Mouse (Mus musculus) left cerebral cortex, postnatal 10 days (tissue): ENCODE measurements around the gene Phrf1. TPM values are rescaled to one million over a fixed set of nuclear protein-coding genes. Genes with fewer than 3 reads are reported as not detected.
A peak's percentile ranks its signal among the peaks of the same experiment; 100 is the strongest.

ENCODE experiments used
- DNase-seq, 2 experiments: peaks; one replicate each; pipeline ENCODE4 v3.0.0; 2021 to 2022; ENCODE audit warnings: low spot score in 2 of 2, mixed read lengths in 1 of 2; ENCODE audit errors: extremely low spot score in 1 of 2
- intact Hi-C: fragments of 180-260 bp; cut with DNase I; formaldehyde crosslinking; loops from one replicate; pipeline ENCODE4 v1.15.1; 2025
- total RNA-seq, 2 experiments: library from RNA; stranded (reverse); gene quantifications; 2 replicates each; pipeline ENCODE4 v1.2.3; 2021

The Phrf1 gene
- total RNA-seq, 2 experiments from 2014 or later = 63.6 to 69.6 TPM

DNA sequence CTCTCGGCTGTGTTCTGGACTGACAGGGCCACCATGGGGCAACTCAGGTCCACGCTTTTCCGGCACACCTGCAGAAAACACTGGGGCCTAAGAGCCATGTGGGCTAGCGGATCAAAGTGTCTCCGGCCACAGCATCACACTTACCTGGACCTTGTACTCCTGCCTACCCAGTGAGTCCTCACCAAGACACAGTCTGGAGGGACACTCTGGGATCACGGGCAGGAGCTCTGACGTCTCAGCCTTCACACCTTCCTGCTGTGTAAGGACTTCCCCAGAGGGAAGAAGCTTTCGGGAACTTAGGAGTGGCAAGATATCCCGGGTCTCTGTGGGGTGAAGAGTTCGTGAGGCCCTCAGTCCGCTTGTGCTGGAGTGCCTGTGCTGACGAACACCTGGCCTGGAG lies 18.4 kb upstream of the Phrf1 start:
- no peak for DNase-seq
- intact Hi-C loops = no loop called here

DNA sequence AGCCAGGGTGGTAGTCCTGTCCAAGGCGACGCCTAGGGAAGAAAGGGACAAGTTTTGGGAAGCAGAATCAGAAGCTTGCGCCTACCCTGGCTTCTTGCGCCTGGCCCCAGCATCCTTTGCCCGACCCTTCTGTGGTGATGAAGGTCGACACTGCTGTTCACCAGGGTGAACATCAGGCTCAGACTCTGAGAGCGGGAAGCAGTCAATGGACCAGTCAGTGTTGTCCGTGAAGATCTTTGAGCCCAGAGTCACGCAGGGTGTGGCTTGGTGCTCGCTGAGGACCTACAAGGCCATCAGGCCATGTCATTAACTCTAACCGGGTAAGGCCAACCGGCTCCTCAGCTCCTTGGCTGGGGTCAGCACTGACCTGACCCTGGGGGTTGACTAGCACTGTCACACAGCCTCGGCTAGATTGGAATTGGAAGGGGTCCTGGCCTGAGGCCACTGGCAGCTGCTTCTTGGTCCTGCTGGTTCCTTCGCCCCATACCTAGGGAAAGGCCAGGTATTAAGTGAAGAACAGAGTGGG lies 17.9 kb upstream of the Phrf1 start:
- no peak for DNase-seq
- intact Hi-C loops = no loop called here

DNA sequence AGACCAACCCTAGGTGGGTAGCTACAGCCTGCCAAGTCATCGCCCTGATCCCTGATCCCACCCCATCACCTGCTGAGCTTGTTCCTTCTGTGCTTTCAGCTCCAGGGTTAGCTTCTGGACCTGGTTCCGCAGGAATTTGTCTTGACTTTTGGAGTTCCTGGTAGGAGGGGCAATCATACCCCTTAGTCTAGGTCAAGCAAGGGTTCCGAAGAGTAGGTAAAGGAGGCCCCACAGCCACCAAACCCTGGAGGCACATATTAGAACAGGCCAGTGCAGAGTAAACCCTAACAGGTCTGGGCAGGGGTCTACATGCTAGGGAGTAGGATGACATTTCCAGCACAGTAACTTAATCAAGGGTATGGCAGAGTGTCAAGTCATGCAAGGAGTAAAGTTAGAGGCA lies 15.5 kb upstream of the Phrf1 start:
- no peak for DNase-seq
- intact Hi-C loops = no loop called here

DNA sequence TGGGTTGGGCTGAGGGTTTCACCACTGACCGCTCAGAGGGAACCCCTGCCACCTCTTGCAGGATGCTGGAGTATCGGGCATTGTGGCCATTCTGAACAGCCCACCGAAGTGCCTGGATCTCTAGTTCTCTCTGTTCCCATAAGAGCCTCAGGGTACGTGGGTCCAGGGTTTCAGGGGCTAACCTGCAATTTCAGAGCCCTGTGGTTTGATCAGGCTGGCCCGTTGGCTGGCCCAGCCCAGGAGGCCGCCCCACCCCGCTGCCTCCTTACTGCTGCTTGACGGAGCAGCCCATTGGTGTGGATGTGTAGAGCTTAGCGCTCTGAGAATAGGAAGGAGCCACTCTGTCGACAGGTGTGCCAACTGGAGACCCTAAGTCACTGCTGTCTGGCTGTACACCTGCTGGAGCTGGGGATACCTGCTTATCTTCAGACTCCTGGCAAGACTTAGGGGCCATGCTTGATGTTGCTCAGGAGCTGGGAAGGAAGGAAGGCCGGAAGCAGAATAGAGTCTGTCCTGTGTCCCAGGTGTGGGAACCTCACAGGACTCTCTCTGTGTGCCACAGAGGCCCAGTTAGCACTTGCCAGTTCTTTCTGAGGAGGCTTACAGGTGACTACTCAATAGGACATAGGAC lies 14.9 kb upstream of the Phrf1 start, which contains the start of gene Lmntd2:
Lmntd2 (minus strand) TSS at position 476 of the 631 bp plus-strand sequence.
- no peak for DNase-seq
- intact Hi-C loops = no loop called here

DNA sequence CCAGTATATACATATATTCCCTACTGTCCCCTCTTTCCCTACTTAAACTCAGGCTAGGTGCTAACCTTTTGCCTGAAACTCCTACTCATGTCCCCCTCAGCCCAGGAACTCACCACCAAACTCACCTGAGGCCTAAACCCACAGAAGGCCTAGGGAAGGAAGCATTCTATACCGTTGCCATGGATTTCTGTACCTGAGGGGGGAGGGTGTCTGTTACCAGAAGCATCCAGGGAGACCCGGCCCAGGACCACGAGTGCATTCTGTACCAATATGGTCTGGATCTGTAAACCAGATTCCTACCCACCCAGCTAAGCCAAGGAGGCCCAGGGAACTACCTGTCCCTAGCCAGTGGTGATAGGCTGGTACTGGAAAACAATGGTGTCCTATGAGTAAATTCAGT lies 14.3 kb upstream of the Phrf1 start:
- DNase-seq = no peak
- intact Hi-C loops = no loop called here

DNA sequence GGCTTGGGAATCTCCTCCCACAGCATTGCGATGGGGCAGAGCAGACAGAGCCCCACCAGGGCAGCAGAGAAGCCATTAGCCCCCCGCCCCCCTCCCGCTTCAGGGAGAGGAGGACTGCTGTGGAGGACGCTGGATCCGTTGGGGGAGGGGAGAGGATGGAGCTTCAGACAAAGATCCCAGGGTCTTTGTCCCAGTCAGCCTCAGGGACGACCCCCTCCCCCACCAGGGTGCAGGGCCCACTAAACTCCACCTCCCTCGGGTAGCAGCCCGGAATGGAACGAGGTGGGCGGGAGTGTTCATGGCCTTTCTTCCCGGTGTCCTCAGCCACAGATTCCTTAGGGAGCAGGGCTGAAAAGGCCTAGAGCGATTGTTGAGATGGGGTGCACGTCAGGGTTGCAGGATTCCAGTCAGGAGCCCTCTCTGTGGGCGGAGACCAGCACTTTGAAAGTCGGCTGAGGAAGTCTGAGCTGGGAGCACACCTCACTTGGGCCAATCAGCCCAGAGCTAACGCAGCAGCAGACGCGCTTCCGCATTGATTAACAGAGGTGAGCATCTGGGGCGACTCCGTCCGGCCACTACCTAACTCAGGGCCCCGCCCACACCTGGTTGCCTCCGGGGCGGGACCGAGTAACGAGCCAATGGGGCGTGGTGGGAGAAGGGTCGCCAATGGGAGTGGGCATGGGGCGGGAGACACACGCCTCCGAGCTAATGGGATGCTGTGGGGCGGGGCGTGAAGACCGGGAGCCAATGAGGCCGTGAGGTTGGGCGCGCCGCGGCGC lies 13.3 kb upstream of the Phrf1 start, which contains the start of gene Rassf7:
Rassf7 (plus strand) TSS at position 760 of the 779 bp plus-strand sequence.
- intact Hi-C loops = no loop called here

DNA sequence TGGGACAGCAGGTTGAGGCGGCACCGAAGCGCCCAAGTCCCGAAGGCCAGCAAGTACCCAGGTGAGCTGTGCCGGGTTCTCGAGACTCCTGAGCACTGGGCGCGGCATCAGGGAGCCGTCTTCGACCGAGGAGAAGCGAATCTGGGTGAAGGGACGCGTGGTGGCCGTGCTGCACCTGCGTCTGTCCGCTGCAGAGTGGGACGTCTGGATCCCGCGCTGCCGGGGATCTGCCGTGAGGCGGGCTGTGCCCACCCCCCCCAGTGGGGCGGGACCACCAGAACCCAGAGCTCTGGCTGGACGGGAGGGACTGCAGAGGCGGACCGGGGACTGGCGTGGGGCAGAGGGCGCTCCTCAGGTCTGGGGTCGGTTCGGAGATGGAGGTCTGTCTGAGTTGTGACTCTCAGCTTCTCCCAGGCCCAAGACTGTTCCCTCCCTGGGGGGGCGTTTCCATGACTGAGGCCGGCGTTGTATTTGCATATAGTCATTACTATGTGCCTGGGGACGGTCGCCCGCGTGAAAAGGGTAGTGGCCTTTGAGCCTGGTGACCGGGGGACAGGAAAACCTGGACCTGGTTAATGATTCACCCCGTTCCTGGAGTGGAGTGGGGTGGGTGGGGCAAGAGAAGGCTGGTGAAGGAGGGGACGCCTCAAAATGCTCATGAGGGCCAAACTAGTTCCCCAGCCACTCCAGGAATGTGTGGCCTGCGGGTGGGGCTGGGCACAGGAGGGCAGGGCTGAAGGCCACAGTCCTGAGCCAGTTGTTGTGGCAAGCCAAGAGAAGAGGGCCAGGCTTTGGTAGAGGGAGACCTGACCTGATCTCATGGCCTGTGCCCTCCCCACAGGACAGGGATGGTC lies 12.5 kb upstream of the Phrf1 start:
- DNase-seq = peak in 1 of 2 experiments; percentile 56
- intact Hi-C loops = no loop called here

More for the DNA sequence above, 13.3 kb upstream of the Phrf1 start, which contains the start of gene Rassf7:
- peak; percentile 65 to 91 for DNase-seq

DNA sequence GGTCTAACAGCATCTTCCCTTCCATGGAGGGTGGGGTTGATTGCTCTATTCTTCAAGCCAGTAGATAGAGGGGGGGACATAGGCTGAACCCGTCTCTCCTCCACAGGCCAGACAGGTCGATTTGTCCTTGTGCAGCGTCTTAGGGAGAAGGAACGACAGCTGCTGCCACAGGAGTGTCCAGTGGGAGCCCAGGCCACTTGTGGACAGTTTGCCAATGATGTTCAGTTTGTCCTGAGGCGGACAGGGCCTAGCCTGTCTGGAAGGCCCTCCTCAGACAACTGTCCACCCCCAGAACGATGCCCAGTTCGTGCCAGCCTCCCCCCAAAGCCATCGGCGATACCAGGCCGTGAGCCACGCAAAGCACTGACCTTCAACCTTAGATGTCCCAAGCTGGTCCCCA lies 11.7 kb upstream of the Phrf1 start:
- intact Hi-C loops = no loop called here
- no peak for DNase-seq

DNA sequence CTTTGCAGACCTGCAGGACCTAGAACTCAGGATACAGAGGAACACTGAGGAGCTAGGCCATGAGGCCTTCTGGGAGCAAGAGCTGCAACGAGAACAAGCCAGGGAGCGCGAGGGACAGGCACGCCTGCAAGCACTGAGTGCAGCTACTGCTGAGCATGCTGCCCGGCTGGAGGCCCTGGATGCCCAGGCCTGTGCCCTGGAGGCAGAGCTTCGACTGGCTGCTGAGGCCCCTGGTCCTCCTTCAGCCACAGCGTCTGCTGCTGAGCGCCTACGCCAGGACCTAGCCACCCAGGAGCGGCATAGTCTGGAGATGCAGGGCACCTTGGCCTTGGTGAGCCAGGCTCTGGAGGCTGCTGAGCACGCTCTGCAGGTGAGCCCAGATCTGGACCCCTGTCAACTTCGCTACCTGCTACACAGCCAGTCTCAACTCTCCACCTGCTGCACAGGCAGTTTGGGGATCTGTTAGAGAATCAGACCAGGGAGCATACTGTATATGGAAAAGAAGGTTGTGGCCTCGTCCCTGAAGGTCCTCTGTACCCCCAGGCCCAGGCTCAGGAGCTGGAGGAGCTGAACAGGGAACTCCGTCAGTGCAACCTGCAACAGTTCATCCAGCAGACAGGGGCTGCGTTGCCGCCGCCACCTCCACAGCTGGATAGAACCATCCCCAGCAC lies 11.1 kb upstream of the Phrf1 start:
- intact Hi-C loops = no loop called here
- no peak for DNase-seq

DNA sequence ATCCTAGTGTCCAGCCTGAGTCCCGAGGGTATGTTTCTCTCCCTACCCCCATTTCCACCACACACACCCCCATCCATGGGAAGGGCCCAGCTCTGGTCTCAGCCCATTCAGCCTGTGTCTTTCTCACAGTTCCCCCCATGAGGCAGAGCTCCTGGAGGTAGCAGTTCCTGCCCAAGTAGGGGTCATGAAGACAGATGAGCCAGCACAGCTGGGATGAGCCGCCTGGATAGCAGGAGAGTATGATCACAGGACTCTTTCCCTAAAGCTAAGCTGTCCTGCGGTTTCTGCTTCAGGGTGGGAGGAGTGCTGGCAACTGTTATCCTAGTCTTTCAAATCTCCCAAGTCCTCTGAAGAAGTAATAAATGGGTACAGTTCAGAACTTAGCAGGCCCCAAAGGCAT lies 10.4 kb upstream of the Phrf1 start:
- no peak for DNase-seq
- intact Hi-C loops = no loop called here

DNA sequence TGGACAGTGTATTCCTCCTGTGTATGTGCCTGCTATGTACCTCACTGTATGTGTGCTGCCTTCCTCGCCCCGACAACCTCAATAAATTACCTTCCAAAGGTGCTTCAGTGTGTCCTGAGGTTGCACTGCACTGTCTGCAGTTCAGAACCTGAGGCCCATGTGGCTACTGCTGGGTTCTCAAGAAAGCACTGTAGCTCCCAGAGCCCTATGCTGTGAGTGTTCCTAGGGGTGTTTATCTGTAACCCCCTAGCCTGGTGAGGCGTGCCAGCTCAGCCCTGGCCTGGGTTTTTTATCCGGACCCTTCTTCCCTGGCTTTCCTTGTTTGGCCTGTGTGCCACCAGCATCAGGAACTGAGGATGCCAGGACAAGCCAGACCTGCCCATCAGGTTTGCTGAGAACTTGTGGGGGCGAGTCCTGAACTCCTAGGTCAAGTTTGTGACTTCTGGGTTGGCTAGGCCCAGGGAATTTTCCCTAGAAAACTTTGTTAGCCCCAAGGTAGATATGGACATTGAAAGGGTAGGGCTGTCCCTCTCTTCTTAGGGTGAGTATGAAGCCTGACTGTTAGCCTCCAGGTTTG lies 9.9 kb upstream of the Phrf1 start:
- DNase-seq = no peak
- intact Hi-C loops = no loop called here

DNA sequence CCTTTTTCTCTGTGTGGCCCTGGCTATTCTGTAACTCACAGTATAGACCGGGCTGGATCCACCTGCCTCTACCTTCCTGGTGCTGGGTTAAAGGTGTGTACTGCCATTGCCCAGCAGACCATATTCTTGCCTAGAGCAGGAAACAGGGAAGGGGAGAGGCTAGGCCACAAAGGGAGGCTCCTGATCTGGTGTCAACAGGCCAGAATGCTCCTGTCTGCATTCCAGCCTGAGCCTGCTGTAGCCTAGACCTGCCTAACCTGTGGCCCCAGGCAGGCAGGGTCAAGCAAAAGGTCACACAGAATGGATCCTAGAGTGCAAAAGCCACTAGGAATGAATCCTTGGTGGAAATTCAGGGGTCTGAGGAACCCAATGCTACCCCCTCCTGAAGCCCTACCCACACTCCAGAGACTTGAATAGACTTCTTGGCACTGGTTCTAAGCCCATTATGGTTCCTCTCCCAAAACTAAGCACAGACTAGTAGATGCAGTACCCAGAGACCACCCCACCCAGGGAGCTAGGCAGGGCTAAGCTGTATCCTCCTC lies 9.0 kb upstream of the Phrf1 start:
- intact Hi-C loops = no loop called here
- no peak for DNase-seq

DNA sequence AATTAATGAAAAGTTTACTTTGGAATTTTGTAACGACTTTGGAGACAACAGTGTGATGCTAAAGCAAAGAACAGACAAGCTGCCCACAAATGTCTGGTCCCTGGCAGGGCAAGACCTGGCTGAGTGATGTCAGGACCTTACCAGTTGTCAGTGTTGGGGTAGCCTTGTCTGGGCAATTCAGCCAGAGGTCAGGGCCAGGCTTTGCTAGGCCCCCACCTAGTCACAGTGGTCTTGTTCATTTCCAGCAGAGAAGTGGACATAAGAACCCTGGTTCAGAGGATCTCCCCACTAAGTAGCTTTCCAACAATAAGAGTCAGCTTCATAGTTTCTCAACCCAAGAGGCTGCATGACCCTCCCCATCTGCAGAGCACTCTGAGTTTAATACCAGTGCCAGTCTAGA lies 8.2 kb upstream of the Phrf1 start:
- no peak for DNase-seq
- intact Hi-C loops = no loop called here

DNA sequence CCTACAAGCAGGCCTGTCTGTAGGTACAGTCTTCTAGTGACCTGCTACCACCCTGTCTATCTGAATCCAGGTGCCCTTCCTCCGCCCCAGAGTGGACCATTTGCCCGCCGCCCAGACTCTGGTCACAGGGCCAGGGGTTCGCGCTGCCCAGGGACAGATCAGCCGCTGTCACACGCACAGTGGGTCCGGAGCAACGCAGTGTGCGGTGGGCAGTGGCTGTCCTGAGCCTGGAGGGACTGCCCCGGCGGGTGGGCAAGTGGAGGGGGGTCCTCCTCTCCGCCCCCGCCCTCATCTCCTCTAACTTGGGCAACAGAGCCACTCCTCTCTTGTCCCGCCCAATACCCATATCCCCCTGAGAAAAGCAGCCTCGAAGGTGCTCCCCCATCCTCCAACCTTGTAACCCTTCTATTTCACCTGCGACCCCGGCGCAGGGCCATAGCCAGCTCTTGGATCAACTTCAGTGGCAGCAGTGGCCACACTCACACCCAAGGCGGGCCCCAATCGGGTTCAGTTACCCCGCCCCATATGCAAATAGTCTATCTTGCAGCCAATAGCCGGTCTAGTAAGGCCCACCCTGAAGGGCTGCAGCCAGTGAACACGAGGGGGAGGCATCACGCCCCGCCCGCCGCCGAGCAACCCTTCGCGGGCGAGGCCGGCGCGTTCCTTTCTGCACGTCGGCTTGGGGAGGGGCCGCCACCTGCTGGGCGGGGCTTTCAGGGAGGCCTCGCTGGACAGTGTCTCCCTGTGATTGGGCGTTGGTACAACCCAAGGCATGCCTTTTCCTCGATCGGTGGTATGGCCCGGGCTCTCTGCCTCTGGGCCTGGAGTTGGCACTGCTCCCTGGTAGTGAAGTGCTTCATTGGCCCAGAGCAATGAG lies 7.1 kb upstream of the Phrf1 start:
- DNase-seq = peak; percentile 91 to 98
- intact Hi-C loops = no loop called here

DNA sequence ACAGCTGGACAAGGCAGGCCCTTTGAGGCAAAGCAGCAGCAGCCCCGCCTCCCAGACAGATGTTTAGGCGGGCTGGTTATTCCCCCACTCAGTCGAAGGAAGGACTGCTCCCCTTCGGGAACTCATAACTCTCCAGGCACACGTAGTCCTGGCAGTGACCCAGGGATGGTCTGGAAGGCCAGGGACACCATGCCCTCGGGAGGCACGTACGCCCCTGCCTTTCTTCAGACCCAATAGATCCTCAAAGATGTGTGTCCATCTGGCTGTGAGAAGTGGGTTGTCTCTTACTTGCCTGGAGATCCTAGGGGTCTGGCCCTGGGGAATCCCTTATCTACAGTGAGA lies 6.5 kb upstream of the Phrf1 start:
- intact Hi-C loops = no loop called here
- DNase-seq = no peak

DNA sequence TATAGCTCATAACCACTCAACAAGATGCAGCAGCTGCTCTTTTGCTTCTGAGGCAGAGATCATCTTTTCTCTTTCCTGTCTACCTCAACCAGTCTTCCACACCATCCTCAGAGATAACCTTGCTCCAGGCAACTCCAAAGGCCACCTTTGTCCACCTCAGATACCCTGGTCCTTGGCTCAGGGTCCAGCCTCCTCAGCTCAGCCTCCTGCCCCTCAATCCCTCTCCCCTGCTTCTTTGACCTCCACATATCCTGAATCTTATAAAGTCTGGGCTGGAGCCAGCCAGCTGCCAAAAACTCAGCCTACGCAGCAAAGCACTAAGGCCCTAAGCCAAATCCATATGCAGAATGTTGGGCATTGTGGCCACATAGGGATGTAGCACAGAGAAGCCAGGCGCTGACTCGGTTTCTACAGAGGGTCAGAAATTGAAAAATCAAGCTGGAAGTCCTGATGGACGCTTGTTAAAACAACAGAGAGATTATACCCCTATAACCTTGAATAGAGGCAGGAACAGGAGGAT lies 5.8 kb upstream of the Phrf1 start:
- no peak for DNase-seq
- intact Hi-C loops = no loop called here

DNA sequence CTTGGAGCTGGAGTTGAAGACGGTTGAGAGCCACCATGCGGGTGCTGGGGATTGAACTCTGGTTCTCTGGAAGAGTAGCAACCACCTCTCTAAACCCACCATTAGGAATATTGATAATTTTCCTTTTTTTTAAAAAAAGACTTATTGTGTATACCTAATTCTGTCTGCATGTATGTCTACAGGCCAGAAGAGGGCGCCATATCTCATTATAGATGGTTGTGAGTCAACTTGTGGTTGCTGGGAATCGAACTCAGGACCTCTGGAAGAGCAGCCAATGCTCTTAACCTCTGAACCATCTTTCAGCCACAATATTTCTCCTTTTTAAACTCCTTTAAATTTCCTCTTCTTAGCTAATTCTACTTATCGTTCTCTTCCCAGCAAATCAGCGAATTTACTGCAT lies 2.0 kb upstream of the Phrf1 start:
- intact Hi-C loops = no loop called here
- no peak for DNase-seq
